Mouse (Mus musculus) testis, adult 2 months (tissue): ENCODE measurements around the gene 4930523C07Rik.

Experiments used
- CTCF ChIP-seq: fragments of 200-500 bp; IDR thresholded peaks from 2 replicates; pipeline ENCODE4 v1.5.1; 2012; ENCODE audit warnings: low read depth, mild to moderate bottlenecking, inconsistent platforms, low read length, moderate library complexity; ENCODE audit not compliant: control insufficient read depth, insufficient read depth, insufficient replicate concordance
- POLR2A ChIP-seq: fragments of 200-500 bp; IDR thresholded peaks from 2 replicates; pipeline ENCODE4 v1.6.1; 2012; ENCODE audit warnings: low read depth, mild to moderate bottlenecking, inconsistent platforms, low read length, moderate library complexity; ENCODE audit not compliant: control insufficient read depth

GRCm38 (mm10) chr1:160025146-160025894, 18.9 kb upstream of the 4930523C07Rik start:
- TF ChIP-seq CTCF (no peak), POLR2A (no peak)
